Mouse (Mus musculus) lung, embryonic 14.5 days (tissue): ENCODE results near the gene Dlg1. TPM values are rescaled to one million over a fixed set of nuclear protein-coding genes. Genes with fewer than 3 reads are reported as not detected.
"Not testable (repeated sequence)": the region's sequence is repeated elsewhere in the genome, so short reads cannot be mapped to it uniquely, and the experiment has no call there.

ENCODE experiments used
- ATAC-seq: fragments of 200-750 bp; cut with Nextera tagmentation; 2 replicates; pipeline ENCODE4 v1.8.0; 2017; ENCODE audit warnings: mild to moderate bottlenecking, moderate TSS enrichment, moderate library complexity; ENCODE audit not compliant: insufficient read depth
- DNase-seq: peaks from one replicate; pipeline ENCODE4 v3.0.0-alpha.2; 2015
- H3K27ac ChIP-seq: fragments of 300-500 bp; sonication (generic); 2 replicates; pipeline ENCODE4 v1.5.1; 2014; ENCODE audit warnings: low read depth, mild to moderate bottlenecking, moderate library complexity
- H3K27me3 ChIP-seq: fragments of 300-500 bp; sonication (generic); 2 replicates; pipeline ENCODE4 v1.6.1; 2014; ENCODE audit warnings: low read length, control low read depth; ENCODE audit not compliant: insufficient read depth
- H3K36me3 ChIP-seq: fragments of 300-500 bp; sonication (generic); 2 replicates; pipeline ENCODE4 v1.6.1; 2014; ENCODE audit warnings: control low read depth; ENCODE audit not compliant: insufficient read depth
- H3K4me1 ChIP-seq: fragments of 300-500 bp; sonication (generic); 2 replicates; pipeline ENCODE4 v1.6.1; 2014; ENCODE audit warnings: antibody characterized with exemption, control low read depth; ENCODE audit not compliant: insufficient read depth
- H3K4me2 ChIP-seq: fragments of 300-500 bp; sonication (generic); 2 replicates; pipeline ENCODE4 v1.6.1; 2014; ENCODE audit warnings: mild to moderate bottlenecking
- H3K4me3 ChIP-seq: fragments of 300-500 bp; sonication (generic); 2 replicates; pipeline ENCODE4 v1.5.1; 2014; ENCODE audit warnings: low read depth, low read length
- H3K9ac ChIP-seq: fragments of 300-500 bp; sonication (generic); 2 replicates; pipeline ENCODE4 v1.6.1; 2014
- H3K9me3 ChIP-seq: fragments of 300-500 bp; sonication (generic); 2 replicates; pipeline ENCODE4 v1.6.1; 2016; ENCODE audit warnings: low read depth, low read length, control low read depth
- CTCF ChIP-seq: IDR thresholded peaks from 2 replicates; pipeline ENCODE4 v1.5.1; 2016; ENCODE audit warnings: antibody characterized with exemption, low read depth
- WGBS: fragments of 180-500 bp; shearing (Covaris S2); extraction: QIAGEN DNeasy Blood & Tissue Kit; methylation state at CpG from one replicate; pipeline ENCODE4 v1.1.7; 2014; 5-methylcytosine and 5-hydroxymethylcytosine counted together
- polyA plus RNA-seq: library from polyadenylated mRNA; unstranded; fragments of >200 nt; fragmentation: Nextera tagmentation; extraction: Ambion mirVana; gene quantifications from 2 replicates; pipeline ENCODE4 v1.2.1, GENCODE M21; 2014

Gene Dlg1
- polyA plus RNA-seq, 1 experiment from 2014 or later: 31.9 TPM

- Histone ChIP-seq H3K4me1 (peaks cover 4% of the 10 kb centered on the region; the same call in 1 of the 2 replicates), H3K27ac (no peak overlapping the region), H3K9ac (no peak overlapping the region), H3K4me3 (no peak overlapping the region), H3K27me3 (no peaks in the 10 kb centered on the region), H3K4me2 (no peak overlapping the region), H3K9me3 (no peaks in the 10 kb centered on the region), H3K36me3 (no peaks in the 10 kb centered on the region)
- DNase-seq (no peak), ATAC-seq (no peak)
- TF ChIP-seq CTCF: no peak
- 25% methylated on average over 6 of the region's 6 CpGs for WGBS
Measured at GRCm38 (mm10) chr16:31696367-31696766, 33.1 kb downstream of the Dlg1 start.

DNA sequence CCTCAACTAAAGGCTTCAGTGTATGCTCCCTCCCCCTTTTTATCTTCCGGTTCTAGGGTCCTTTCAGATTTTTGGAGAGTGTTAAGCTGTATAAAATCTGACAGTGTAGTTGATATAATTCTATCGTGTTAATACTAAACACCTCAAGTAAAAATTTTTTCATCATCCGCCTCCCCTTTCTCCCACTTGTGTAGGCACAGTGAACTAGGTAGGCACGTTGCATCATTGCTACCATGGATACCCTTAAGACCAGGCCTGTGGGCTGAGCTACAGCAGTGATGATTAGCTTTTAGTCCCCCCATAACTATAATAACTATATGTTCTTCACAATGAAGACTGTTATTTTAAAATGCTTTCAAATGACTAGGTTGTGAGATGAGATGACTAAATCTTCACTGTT lies 34.1 kb downstream of the Dlg1 start:
- DNase-seq (no peak), ATAC-seq (no peak)
- H3K36me3 ChIP-seq: no peaks in the 10 kb centered on the region
- H3K4me1 ChIP-seq: peaks cover 4% of the 10 kb centered on the region; the same call in 1 of the 2 replicates
- no peak for TF ChIP-seq CTCF
- H3K27ac ChIP-seq: no peak overlapping the region
- WGBS: 75% methylated on average over 4 of the region's 4 CpGs
- no peaks in the 10 kb centered on the region for H3K9me3 ChIP-seq
- no peak overlapping the region for H3K9ac ChIP-seq
- no peak overlapping the region for H3K4me2 ChIP-seq
- no peak overlapping the region for H3K4me3 ChIP-seq
- no peaks in the 10 kb centered on the region for H3K27me3 ChIP-seq

DNA sequence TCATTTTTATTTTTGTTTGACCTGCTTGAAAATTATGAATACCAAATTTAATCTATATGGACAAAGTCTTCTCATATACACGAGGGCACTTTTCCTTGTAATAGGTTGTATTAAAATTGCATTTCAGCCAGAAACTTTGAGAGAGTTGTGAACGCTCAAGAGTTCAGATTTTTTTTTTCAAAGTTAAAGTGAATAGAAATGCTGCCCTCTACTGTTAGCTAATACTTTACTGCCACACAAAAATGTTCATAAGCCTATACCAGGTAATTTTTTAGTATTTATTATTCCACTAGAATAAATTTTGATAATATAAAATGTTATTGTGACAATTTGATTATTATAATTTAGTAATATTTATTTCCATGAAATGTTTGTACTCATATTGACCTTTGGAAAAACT lies 42.0 kb downstream of the Dlg1 start:
- peak; percentile 84 for DNase-seq
- Histone ChIP-seq H3K4me2 (no peak overlapping the region), H3K4me3 (no peak overlapping the region), H3K9ac (no peak overlapping the region), H3K27ac (no peak overlapping the region), H3K27me3 (no peaks in the 10 kb centered on the region), H3K9me3 (no peaks in the 10 kb centered on the region), H3K36me3 (no peaks in the 10 kb centered on the region), H3K4me1 (no peaks in the 10 kb centered on the region)
- WGBS: 12% methylated on average over 2 of the region's 2 CpGs
- no peak for ATAC-seq
- TF ChIP-seq CTCF: peak; percentile 51

DNA sequence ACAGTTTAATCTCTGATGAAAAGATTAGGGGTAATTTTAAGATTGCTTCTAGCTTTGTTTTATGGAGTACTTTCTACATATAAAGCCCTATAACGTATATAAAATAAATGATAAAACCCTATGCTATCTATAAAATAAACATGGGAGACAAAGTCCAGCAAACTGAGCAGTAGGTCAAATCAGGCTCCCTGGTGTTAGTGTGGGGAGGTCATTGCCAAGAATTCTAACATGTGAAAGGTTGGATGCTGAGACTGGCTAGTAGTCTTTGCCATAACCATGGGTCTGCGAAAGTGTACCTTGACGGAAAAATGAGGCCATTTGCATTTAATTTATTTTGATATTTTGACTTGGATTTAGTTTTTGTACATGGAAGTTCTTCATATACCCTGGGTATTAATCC lies 42.7 kb downstream of the Dlg1 start:
- H3K4me1 ChIP-seq: no peaks in the 10 kb centered on the region
- WGBS: 91% methylated on average over 3 of the region's 3 CpGs
- ATAC-seq (no peak), DNase-seq (no peak)
- H3K4me2 ChIP-seq: no peak overlapping the region
- H3K27ac ChIP-seq: no peak overlapping the region
- no peak for TF ChIP-seq CTCF
- H3K9ac ChIP-seq: no peak overlapping the region
- H3K27me3 ChIP-seq: no peaks in the 10 kb centered on the region
- no peaks in the 10 kb centered on the region for H3K9me3 ChIP-seq
- H3K36me3 ChIP-seq: no peaks in the 10 kb centered on the region
- no peak overlapping the region for H3K4me3 ChIP-seq

DNA sequence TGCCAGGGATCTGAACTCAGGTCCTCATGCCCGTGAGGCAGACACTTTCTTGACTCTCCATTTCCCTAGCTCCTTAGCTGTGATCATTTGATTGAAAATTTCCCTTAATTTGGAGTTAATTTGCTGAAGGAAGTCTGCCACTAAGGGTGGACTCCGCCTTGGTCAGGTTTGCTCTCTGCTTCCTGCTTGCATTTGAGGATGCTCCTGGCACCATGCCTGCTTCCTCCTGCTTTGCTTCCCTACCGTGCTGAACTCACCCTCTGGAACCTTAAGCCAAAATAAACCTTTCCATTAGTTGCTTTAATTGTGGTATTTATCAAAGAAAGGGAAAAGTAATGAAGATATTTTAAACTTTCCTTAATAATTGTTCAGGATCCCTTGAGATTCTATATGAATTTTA lies 44.1 kb downstream of the Dlg1 start:
- ATAC-seq (no peak), DNase-seq (no peak)

DNA sequence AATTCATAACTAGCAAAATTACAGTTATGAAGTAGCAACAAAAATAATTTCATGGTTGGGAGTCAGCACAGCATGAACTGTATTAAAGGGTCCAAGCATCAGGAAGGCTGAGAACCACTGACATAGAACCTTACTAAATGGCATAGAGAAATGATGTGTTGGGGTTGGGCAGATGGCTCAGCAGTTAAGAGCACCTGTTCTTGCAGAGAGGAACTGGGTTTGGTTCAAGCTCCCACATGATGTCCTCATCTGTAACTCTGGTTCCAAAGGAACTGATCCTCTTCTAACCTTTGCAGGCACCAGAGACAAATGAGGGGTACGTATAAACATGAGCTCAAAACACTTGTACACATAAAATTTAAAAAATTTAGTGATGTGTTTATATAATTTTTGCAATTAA lies 59.7 kb downstream of the Dlg1 start:
- DNase-seq: no peak
- Histone ChIP-seq H3K9me3 (no peaks in the 10 kb centered on the region; the same call in 1 of the 2 replicates), H3K27me3 (no peaks in the 10 kb centered on the region), H3K4me1 (no peaks in the 10 kb centered on the region), H3K4me2 (no peak overlapping the region), H3K9ac (no peak overlapping the region), H3K4me3 (no peak overlapping the region), H3K27ac (no peak overlapping the region), H3K36me3 (no peaks in the 10 kb centered on the region)
- no peak for TF ChIP-seq CTCF
- ATAC-seq: no peak
- WGBS: 88% methylated on average over 1 of the region's 1 CpGs

More for the DNA sequence above, 44.1 kb downstream of the Dlg1 start:
- Histone ChIP-seq H3K4me3 (no peak overlapping the region), H3K9ac (no peak overlapping the region), H3K9me3 (no peaks in the 10 kb centered on the region), H3K36me3 (no peaks in the 10 kb centered on the region), H3K27ac (no peak overlapping the region), H3K4me1 (no peaks in the 10 kb centered on the region), H3K4me2 (no peak overlapping the region), H3K27me3 (no peaks in the 10 kb centered on the region)
- no peak for TF ChIP-seq CTCF
- 75% methylated on average over 3 of the region's 3 CpGs for WGBS

- ATAC-seq (no peak), DNase-seq (peak; percentile 82)
- WGBS: 7% methylated on average over 1 of the region's 1 CpGs
- no peaks in the 10 kb centered on the region for H3K27me3 ChIP-seq
- no peak overlapping the region for H3K4me3 ChIP-seq
- H3K4me2 ChIP-seq: no peak overlapping the region
- no peaks in the 10 kb centered on the region for H3K36me3 ChIP-seq
- peak; percentile 73 for TF ChIP-seq CTCF
- no peak overlapping the region for H3K27ac ChIP-seq
- no peak overlapping the region for H3K9ac ChIP-seq
- H3K4me1 ChIP-seq: no peaks in the 10 kb centered on the region
- H3K9me3 ChIP-seq: no peaks in the 10 kb centered on the region
Measured at GRCm38 (mm10) chr16:31724121-31724520, 60.9 kb downstream of the Dlg1 start.

DNA sequence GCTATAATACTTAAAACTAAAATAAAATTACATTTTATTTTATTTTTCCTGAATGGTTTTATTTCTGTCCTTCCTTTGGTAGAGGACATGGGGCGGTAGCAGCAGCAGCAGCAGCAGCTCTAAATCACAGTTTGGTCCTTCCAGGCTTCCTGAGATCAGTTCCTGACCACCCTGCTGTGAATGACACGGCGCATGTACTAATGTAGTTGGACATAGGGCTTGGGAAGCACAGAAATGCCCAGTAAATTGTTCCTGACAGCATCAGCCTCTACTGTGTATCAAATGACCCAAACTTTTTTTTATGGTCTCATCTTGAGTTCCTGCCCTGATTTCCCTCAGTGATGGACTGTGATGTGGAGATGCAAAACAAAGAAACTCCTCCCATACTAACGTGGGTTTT lies 61.6 kb downstream of the Dlg1 start:
- no peaks in the 10 kb centered on the region for H3K36me3 ChIP-seq
- H3K9ac ChIP-seq: no peak overlapping the region
- no peak for TF ChIP-seq CTCF
- no peak overlapping the region for H3K4me3 ChIP-seq
- DNase-seq (no peak), ATAC-seq (no peak)
- no peaks in the 10 kb centered on the region for H3K27me3 ChIP-seq
- no peak overlapping the region for H3K27ac ChIP-seq
- H3K4me2 ChIP-seq: no peak overlapping the region
- no peaks in the 10 kb centered on the region for H3K9me3 ChIP-seq
- no peaks in the 10 kb centered on the region for H3K4me1 ChIP-seq
- WGBS: 86% methylated on average over 4 of the region's 4 CpGs

GRCm38 (mm10) chr16:31730971-31731370 lies 67.7 kb downstream of the Dlg1 start:
- not testable (repeated sequence) for H3K27ac ChIP-seq, H3K9ac ChIP-seq, H3K27me3 ChIP-seq, H3K4me2 ChIP-seq, H3K9me3 ChIP-seq, H3K36me3 ChIP-seq, H3K4me1 ChIP-seq, DNase-seq, H3K4me3 ChIP-seq, ATAC-seq
- 91% methylated on average over 1 of the region's 1 CpGs for WGBS
